Mouse (Mus musculus): ENCODE results near the gene Ppp1r14d. TPM values are rescaled to one million over a fixed set of nuclear protein-coding genes. Genes with fewer than 3 reads are reported as not detected.

Ppp1r14d gene
- polyA plus RNA-seq, 1 experiment, result 0.52 TPM

GRCm38 (mm10) chr2:119262978-119263377, 33.3 kb upstream of the Ppp1r14d start:
- no peak overlapping the region for H3K27ac ChIP-seq (ENCODE audit: control insufficient read depth, insufficient read depth, low read depth, low read length)
- H3K4me1 ChIP-seq (ENCODE audit: control insufficient read depth, insufficient read depth, low read length), result no peaks in the 10 kb centered on the region
- no peaks in the 10 kb centered on the region for H3K27me3 ChIP-seq (ENCODE audit: control insufficient read depth, insufficient read depth, low read length)
- TF ChIP-seq CTCF (IDR thresholded peaks at IDR 0.05; ENCODE audit: control insufficient read depth, insufficient read depth, insufficient replicate concordance, low read depth, low read length) (no peak), POLR2A (IDR thresholded peaks at IDR 0.05; ENCODE audit: control insufficient read depth, low read depth, low read length) (no peak)
- no peaks in the 10 kb centered on the region for H3K36me3 ChIP-seq (ENCODE audit: control insufficient read depth, insufficient read depth, low read length)
- H3K4me3 ChIP-seq (ENCODE audit: control insufficient read depth, low read depth, low read length), result no peak overlapping the region

GRCm38 (mm10) chr2:119261326-119261725, 31.6 kb upstream of the Ppp1r14d start:
- Histone ChIP-seq H3K36me3 (ENCODE audit: control insufficient read depth, insufficient read depth, low read length) (no peaks in the 10 kb centered on the region), H3K4me3 (ENCODE audit: control insufficient read depth, low read depth, low read length) (no peak overlapping the region), H3K4me1 (ENCODE audit: control insufficient read depth, insufficient read depth, low read length) (no peaks in the 10 kb centered on the region), H3K27me3 (ENCODE audit: control insufficient read depth, insufficient read depth, low read length) (no peaks in the 10 kb centered on the region), H3K27ac (ENCODE audit: control insufficient read depth, insufficient read depth, low read depth, low read length) (no peak overlapping the region)
- TF ChIP-seq POLR2A (IDR thresholded peaks at IDR 0.05; ENCODE audit: control insufficient read depth, low read depth, low read length) (no peak), CTCF (IDR thresholded peaks at IDR 0.05; ENCODE audit: control insufficient read depth, insufficient read depth, insufficient replicate concordance, low read depth, low read length) (no peak)

- TF ChIP-seq POLR2A (IDR thresholded peaks at IDR 0.05; ENCODE audit: control insufficient read depth, low read depth, low read length) (no peak), CTCF (IDR thresholded peaks at IDR 0.05; ENCODE audit: control insufficient read depth, insufficient read depth, insufficient replicate concordance, low read depth, low read length) (no peak)
- Histone ChIP-seq H3K27me3 (ENCODE audit: control insufficient read depth, insufficient read depth, low read length) (no peaks in the 10 kb centered on the region), H3K4me3 (ENCODE audit: control insufficient read depth, low read depth, low read length) (no peak overlapping the region), H3K4me1 (ENCODE audit: control insufficient read depth, insufficient read depth, low read length) (no peaks in the 10 kb centered on the region), H3K27ac (ENCODE audit: control insufficient read depth, insufficient read depth, low read depth, low read length) (no peak overlapping the region), H3K36me3 (ENCODE audit: control insufficient read depth, insufficient read depth, low read length) (no peaks in the 10 kb centered on the region)
Measured at GRCm38 (mm10) chr2:119260518-119260917, 30.8 kb upstream of the Ppp1r14d start.

- no peak overlapping the region for H3K4me3 ChIP-seq (ENCODE audit: control insufficient read depth, low read depth, low read length)
- peaks cover 4% of the 10 kb centered on the region; the same call in 1 of the 2 replicates for H3K4me1 ChIP-seq (ENCODE audit: control insufficient read depth, insufficient read depth, low read length)
- H3K27ac ChIP-seq (ENCODE audit: control insufficient read depth, insufficient read depth, low read depth, low read length), result no peak overlapping the region
- H3K36me3 ChIP-seq (ENCODE audit: control insufficient read depth, insufficient read depth, low read length), result no peaks in the 10 kb centered on the region
- TF ChIP-seq POLR2A (IDR thresholded peaks at IDR 0.05; ENCODE audit: control insufficient read depth, low read depth, low read length) (no peak), CTCF (IDR thresholded peaks at IDR 0.05; ENCODE audit: control insufficient read depth, insufficient read depth, insufficient replicate concordance, low read depth, low read length) (no peak)
- H3K27me3 ChIP-seq (ENCODE audit: control insufficient read depth, insufficient read depth, low read length), result no peaks in the 10 kb centered on the region
Measured at GRCm38 (mm10) chr2:119254976-119255375, 25.3 kb upstream of the Ppp1r14d start.

GRCm38 (mm10) chr2:119250826-119251478, 21.2 kb upstream of the Ppp1r14d start:
- no peaks in the 10 kb centered on the region for H3K36me3 ChIP-seq (ENCODE audit: control insufficient read depth, insufficient read depth, low read length)
- H3K4me3 ChIP-seq (ENCODE audit: control insufficient read depth, low read depth, low read length), result no peak overlapping the region; the same call in 1 of the 2 replicates
- H3K27ac ChIP-seq (ENCODE audit: control insufficient read depth, insufficient read depth, low read depth, low read length), result no peak overlapping the region
- TF ChIP-seq POLR2A (IDR thresholded peaks at IDR 0.05; ENCODE audit: control insufficient read depth, low read depth, low read length), result no peak
- TF ChIP-seq CTCF (IDR thresholded peaks at IDR 0.05; ENCODE audit: control insufficient read depth, insufficient read depth, insufficient replicate concordance, low read depth, low read length), result peak; percentile 95
- no peaks in the 10 kb centered on the region for H3K27me3 ChIP-seq (ENCODE audit: control insufficient read depth, insufficient read depth, low read length)
- H3K4me1 ChIP-seq (ENCODE audit: control insufficient read depth, insufficient read depth, low read length), result peaks cover 4% of the 10 kb centered on the region; the same call in 1 of the 2 replicates

GRCm38 (mm10) chr2:119250377-119250776, 20.7 kb upstream of the Ppp1r14d start:
- peaks cover 4% of the 10 kb centered on the region; the same call in 1 of the 2 replicates for H3K4me1 ChIP-seq (ENCODE audit: control insufficient read depth, insufficient read depth, low read length)
- TF ChIP-seq CTCF (IDR thresholded peaks at IDR 0.05; ENCODE audit: control insufficient read depth, insufficient read depth, insufficient replicate concordance, low read depth, low read length) (no peak), POLR2A (IDR thresholded peaks at IDR 0.05; ENCODE audit: control insufficient read depth, low read depth, low read length) (no peak)
- no peak overlapping the region for H3K4me3 ChIP-seq (ENCODE audit: control insufficient read depth, low read depth, low read length)
- no peaks in the 10 kb centered on the region for H3K36me3 ChIP-seq (ENCODE audit: control insufficient read depth, insufficient read depth, low read length)
- no peak overlapping the region for H3K27ac ChIP-seq (ENCODE audit: control insufficient read depth, insufficient read depth, low read depth, low read length)
- H3K27me3 ChIP-seq (ENCODE audit: control insufficient read depth, insufficient read depth, low read length), result no peaks in the 10 kb centered on the region

- TF ChIP-seq POLR2A (IDR thresholded peaks at IDR 0.05; ENCODE audit: control insufficient read depth, low read depth, low read length) (no peak), CTCF (IDR thresholded peaks at IDR 0.05; ENCODE audit: control insufficient read depth, insufficient read depth, insufficient replicate concordance, low read depth, low read length) (no peak)
- no peaks in the 10 kb centered on the region for H3K27me3 ChIP-seq (ENCODE audit: control insufficient read depth, insufficient read depth, low read length)
- no peaks in the 10 kb centered on the region for H3K36me3 ChIP-seq (ENCODE audit: control insufficient read depth, insufficient read depth, low read length)
- H3K4me1 ChIP-seq (ENCODE audit: control insufficient read depth, insufficient read depth, low read length), result peaks cover 4% of the 10 kb centered on the region; the same call in 1 of the 2 replicates
- no peak overlapping the region for H3K27ac ChIP-seq (ENCODE audit: control insufficient read depth, insufficient read depth, low read depth, low read length)
- no peak overlapping the region for H3K4me3 ChIP-seq (ENCODE audit: control insufficient read depth, low read depth, low read length)
Measured at GRCm38 (mm10) chr2:119249592-119250061, 19.9 kb upstream of the Ppp1r14d start.

Measured in testis, adult 2 months (tissue).